Mouse (Mus musculus): ENCODE data around the gene Nav2. TPM values are rescaled to one million over a fixed set of nuclear protein-coding genes. Genes with fewer than 3 reads are reported as not detected.

Gene Nav2
- total and polyA plus RNA-seq, 3 experiments: 1.0 TPM; not detected in 2

DNA sequence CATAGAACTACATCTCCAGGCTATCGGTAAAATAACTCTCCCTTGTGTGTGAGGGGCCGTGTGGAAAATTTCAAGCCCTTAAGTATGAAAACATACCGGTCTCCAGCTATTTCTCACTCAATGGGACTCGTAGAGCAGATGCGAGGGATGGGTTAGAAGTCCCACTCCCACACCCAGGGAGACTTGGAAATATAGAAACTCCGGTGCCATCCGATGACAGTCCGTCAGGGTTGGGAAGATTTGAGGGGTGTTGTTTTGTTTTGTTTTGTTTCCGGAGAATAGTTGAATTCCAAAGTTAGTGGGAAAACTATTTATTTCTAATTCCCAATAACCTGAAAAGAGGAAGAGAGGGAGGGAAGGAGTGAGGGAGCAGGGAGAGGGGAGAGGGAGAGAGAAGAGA is 728.8 kb downstream of the Nav2 start:
- DNase-seq (ENCODE audit: low spot score): no peak
- no peak for TF ChIP-seq CTCF (IDR thresholded peaks at IDR 0.05; ENCODE audit: low read depth, low read length)
- TF ChIP-seq TAL1 (conservative IDR thresholded peaks at IDR 0.05; ENCODE audit: low read depth, low read length): no peak
- no peak for TF ChIP-seq GATA2 (IDR thresholded peaks at IDR 0.05; ENCODE audit: borderline replicate concordance, low read depth, low read length)
- no peak for TF ChIP-seq POLR2AphosphoS5 (IDR thresholded peaks at IDR 0.05; ENCODE audit: insufficient replicate concordance, low read depth, low read length)
- no peak for TF ChIP-seq GATA1 (IDR thresholded peaks at IDR 0.05; ENCODE audit: borderline replicate concordance, low read length)
- Histone ChIP-seq H3K9me3 (replicated peaks) (peaks cover 60% of the 10 kb centered on the region), H3K27me3 (ENCODE audit: insufficient read depth, low read length) (no peaks in the 10 kb centered on the region), H3K36me3 (replicated peaks) (no peaks in the 10 kb centered on the region), H3K4me1 (ENCODE audit: insufficient read depth, low read depth, low read length) (no peaks in the 10 kb centered on the region), H3K4me3 (ENCODE audit: low read depth, low read length) (no peak overlapping the region)
- ATAC-seq (ENCODE audit: extremely low read depth, insufficient number of reproducible peaks, low FRiP score, poor library complexity, severe bottlenecking): no peak

DNA sequence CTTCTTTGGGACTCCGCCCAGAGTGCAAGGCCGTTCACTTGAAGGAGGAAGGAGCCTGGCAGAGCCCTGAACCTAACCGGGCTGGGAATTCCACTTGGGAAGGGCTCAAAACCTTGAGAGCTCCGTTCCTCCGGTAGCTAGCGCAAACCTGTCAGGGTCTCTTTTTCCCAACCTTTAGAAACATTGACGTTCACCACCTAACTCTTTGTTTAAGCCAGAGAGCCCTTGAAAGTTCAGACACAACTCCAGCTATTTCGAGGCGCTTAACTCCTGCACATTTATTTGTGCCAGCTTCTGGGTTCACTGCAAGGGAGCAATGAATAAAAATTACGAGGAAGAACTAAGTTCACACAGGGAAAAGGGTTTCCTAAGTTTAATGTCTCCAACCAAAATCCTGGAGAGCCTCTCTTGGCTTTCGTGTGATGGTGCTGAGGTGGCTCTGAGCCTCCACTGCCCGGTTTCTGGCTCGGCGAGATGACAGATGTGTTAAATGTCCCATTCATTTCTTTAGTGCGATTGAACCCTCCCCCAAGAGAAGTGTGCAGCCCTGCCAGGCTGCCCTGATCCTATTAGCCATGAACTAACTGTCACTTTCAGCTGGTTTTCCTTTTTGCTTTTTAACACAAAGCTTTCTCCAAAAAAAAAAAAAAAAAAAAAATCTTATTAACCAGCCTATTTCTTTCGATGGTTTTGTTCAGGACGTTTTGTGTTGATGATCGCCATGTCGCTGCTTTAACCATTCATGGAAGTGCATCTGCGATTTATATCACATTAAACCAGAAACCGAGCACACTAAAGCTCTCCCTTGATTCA is 729.5 kb downstream of the Nav2 start:
- Histone ChIP-seq H3K9me3 (replicated peaks) (peaks cover 55% of the 10 kb centered on the region), H3K36me3 (replicated peaks) (no peaks in the 10 kb centered on the region), H3K4me1 (ENCODE audit: insufficient read depth, low read depth, low read length) (no peaks in the 10 kb centered on the region), H3K4me3 (ENCODE audit: low read depth, low read length) (no peak overlapping the region), H3K27me3 (ENCODE audit: insufficient read depth, low read length) (no peaks in the 10 kb centered on the region)
- ATAC-seq (ENCODE audit: extremely low read depth, insufficient number of reproducible peaks, low FRiP score, poor library complexity, severe bottlenecking) (no peak), DNase-seq (ENCODE audit: low spot score) (no peak)
- TF ChIP-seq CTCF (IDR thresholded peaks at IDR 0.05; ENCODE audit: low read depth, low read length) (no peak), TAL1 (conservative IDR thresholded peaks at IDR 0.05; ENCODE audit: low read depth, low read length) (no peak), GATA2 (IDR thresholded peaks at IDR 0.05; ENCODE audit: borderline replicate concordance, low read depth, low read length) (no peak), GATA1 (IDR thresholded peaks at IDR 0.05; ENCODE audit: borderline replicate concordance, low read length) (no peak), POLR2AphosphoS5 (IDR thresholded peaks at IDR 0.05; ENCODE audit: insufficient replicate concordance, low read depth, low read length) (no peak)

DNA sequence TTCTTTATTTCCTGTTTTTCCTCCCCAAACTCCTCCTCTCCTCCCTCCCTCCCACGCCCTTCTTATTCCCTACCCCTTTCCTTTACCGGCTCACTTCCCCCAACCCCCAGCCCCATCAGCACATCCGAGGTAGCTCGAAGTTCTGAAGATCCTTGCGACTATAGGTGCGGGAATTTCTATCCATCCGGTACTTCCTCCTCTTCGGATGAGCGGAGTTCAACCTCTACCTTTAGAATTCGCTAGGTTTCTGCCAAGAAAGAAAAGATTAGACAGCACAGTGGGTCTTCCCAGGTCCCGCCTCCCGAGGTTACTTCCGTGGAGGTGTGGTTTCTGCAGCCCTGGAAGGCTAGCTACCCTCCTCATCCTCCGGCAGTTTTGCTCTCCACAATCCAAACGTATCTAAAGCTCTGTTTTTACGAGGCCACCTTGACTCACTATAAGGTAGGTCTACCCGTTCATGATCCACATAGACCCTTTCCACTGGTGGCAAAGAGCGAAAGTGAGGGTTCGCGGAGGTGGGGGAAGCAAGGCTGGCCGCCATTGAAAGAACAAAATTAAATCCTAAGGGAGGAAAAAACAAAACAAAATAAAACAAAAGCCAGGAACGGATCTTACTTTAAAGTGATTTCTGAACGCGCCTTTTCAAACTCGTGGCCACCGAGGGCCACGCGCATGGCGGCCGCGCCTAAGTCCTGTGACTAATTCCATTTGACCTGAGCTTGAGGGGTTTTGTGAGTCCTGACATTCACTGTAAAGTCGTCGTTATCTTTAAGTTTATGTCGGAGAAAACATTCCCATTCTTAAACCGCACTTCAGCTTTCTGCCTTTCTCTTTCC is 730.6 kb downstream of the Nav2 start:
- no peaks in the 10 kb centered on the region for H3K4me1 ChIP-seq (ENCODE audit: insufficient read depth, low read depth, low read length)
- no peak overlapping the region for H3K4me3 ChIP-seq (ENCODE audit: low read depth, low read length)
- H3K9me3 ChIP-seq (replicated peaks): peaks cover 53% of the 10 kb centered on the region
- TF ChIP-seq CTCF (IDR thresholded peaks at IDR 0.05; ENCODE audit: low read depth, low read length) (no peak), GATA1 (IDR thresholded peaks at IDR 0.05; ENCODE audit: borderline replicate concordance, low read length) (no peak), TAL1 (conservative IDR thresholded peaks at IDR 0.05; ENCODE audit: low read depth, low read length) (no peak), POLR2AphosphoS5 (IDR thresholded peaks at IDR 0.05; ENCODE audit: insufficient replicate concordance, low read depth, low read length) (no peak), GATA2 (IDR thresholded peaks at IDR 0.05; ENCODE audit: borderline replicate concordance, low read depth, low read length) (no peak)
- ATAC-seq (ENCODE audit: extremely low read depth, insufficient number of reproducible peaks, low FRiP score, poor library complexity, severe bottlenecking): no peak
- DNase-seq (ENCODE audit: low spot score): no peak
- H3K36me3 ChIP-seq (replicated peaks): no peaks in the 10 kb centered on the region
- no peaks in the 10 kb centered on the region for H3K27me3 ChIP-seq (ENCODE audit: insufficient read depth, low read length)

DNA sequence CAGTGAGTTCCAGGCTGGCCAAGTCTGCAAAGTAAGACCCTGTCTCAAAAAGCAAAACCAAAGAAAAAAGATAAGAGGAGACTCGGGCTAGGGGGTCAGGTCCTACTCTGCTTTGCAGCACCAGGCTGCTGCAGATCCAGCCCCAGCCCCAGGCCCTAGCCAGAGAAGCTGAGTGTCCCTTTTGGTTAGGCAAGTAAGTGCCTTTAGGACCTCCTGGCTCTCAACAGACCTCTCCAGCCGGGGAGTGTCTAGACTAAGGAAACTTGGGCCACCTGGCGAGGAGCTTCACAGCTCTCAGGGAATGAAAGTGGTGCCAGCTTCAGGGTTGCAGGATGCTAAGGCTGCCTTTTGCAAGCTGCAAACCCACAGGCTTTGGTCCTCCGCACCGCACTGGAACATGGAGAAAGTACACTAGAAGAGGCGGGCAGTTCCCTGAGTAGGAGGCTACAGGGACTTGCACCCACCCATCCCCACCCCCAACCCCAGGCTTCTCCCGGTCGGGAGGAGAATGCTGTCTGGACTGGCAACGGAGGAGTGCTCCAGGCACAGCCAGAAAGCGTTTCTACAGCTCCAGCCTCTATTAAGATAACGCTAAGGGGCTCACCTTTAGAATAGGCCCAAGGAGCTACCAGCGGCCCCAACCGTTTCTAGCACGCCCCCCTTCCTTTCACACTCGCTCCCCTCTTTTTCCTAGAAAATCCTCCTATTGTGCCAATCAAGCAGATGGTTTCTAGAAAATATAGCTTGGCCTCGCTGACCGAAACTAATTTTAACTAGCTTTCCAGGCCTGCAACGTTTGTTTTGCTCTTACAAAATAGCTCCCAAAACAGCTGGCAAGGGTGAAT is 731.6 kb downstream of the Nav2 start:
- Histone ChIP-seq H3K36me3 (replicated peaks) (no peaks in the 10 kb centered on the region), H3K4me1 (ENCODE audit: insufficient read depth, low read depth, low read length) (no peaks in the 10 kb centered on the region), H3K9me3 (replicated peaks) (peaks cover 48% of the 10 kb centered on the region), H3K27me3 (ENCODE audit: insufficient read depth, low read length) (no peaks in the 10 kb centered on the region), H3K4me3 (ENCODE audit: low read depth, low read length) (no peak overlapping the region)
- no peak for DNase-seq (ENCODE audit: low spot score)
- ATAC-seq (ENCODE audit: extremely low read depth, insufficient number of reproducible peaks, low FRiP score, poor library complexity, severe bottlenecking): no peak
- no peak for TF ChIP-seq TAL1 (conservative IDR thresholded peaks at IDR 0.05; ENCODE audit: low read depth, low read length)

DNA sequence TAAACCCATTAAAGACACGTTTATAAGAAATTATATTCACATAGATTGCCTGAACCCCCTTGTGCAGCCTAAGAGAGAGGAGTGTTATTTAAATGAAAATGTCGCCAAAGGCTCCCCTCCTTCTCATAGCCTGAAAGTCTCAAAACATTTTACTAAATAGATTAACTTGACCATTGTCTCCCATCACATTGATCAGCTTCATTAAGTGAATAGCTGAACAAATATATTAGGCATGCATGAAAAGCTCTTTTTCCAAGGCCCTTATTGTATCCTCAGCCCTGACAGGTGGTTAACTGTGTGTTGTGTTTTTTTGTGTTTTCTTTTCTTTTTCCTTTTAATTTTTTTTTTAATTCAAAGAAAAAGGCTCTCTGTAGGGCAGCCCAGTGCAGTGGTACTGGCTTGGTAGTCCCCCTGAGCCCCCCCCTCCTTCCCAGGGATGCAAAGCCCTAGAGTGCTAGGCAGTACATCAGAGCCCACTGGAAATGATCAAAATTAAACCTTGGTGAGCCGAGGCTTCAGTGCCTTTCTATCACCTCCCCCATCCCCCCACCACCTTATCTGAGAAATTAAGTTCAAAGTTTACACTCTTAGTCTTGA is 732.3 kb downstream of the Nav2 start:
- Histone ChIP-seq H3K4me1 (ENCODE audit: insufficient read depth, low read depth, low read length) (no peaks in the 10 kb centered on the region), H3K27me3 (ENCODE audit: insufficient read depth, low read length) (no peaks in the 10 kb centered on the region), H3K36me3 (replicated peaks) (no peaks in the 10 kb centered on the region)

More for the DNA sequence above, 732.3 kb downstream of the Nav2 start:
- Histone ChIP-seq H3K4me3 (ENCODE audit: low read depth, low read length) (no peak overlapping the region), H3K9me3 (replicated peaks) (peaks cover 45% of the 10 kb centered on the region)
- no peak for DNase-seq (ENCODE audit: low spot score)
- TF ChIP-seq POLR2AphosphoS5 (IDR thresholded peaks at IDR 0.05; ENCODE audit: insufficient replicate concordance, low read depth, low read length) (no peak), GATA2 (IDR thresholded peaks at IDR 0.05; ENCODE audit: borderline replicate concordance, low read depth, low read length) (no peak), TAL1 (conservative IDR thresholded peaks at IDR 0.05; ENCODE audit: low read depth, low read length) (no peak), GATA1 (IDR thresholded peaks at IDR 0.05; ENCODE audit: borderline replicate concordance, low read length) (no peak), CTCF (IDR thresholded peaks at IDR 0.05; ENCODE audit: low read depth, low read length) (no peak)
- no peak for ATAC-seq (ENCODE audit: extremely low read depth, insufficient number of reproducible peaks, low FRiP score, poor library complexity, severe bottlenecking)

Other genes starting within 250 kb of the Nav2 start
- gene Zdhhc13, start 119.7 kb upstream of the Nav2 start, total RNA-seq (2014; fragmentation: Nextera tagmentation): 35.2 and 37.5 TPM in 2 replicates
- gene Zdhhc13, start 119.7 kb upstream of the Nav2 start, total RNA-seq (2017): 28.5 and 31.0 TPM in 2 replicates
- gene Zdhhc13, start 119.7 kb upstream of the Nav2 start, polyA plus RNA-seq (2012): 4.1 and 6.5 TPM in 2 replicates
- not detected in 2 replicates for gene Csrp3, start 60.7 kb upstream of the Nav2 start, total RNA-seq (2014; fragmentation: Nextera tagmentation)
- 0.23 TPM in 1 of 2 replicates, not detected in the other for gene Csrp3, start 60.7 kb upstream of the Nav2 start, total RNA-seq (2017)
- gene Csrp3, start 60.7 kb upstream of the Nav2 start, polyA plus RNA-seq (2012): not detected in 2 replicates
- gene E2f8, start 27.1 kb upstream of the Nav2 start, total RNA-seq (2014; fragmentation: Nextera tagmentation): 111 and 133 TPM in 2 replicates
- gene E2f8, start 27.1 kb upstream of the Nav2 start, total RNA-seq (2017): 21.8 and 25.0 TPM in 2 replicates
- gene E2f8, start 27.1 kb upstream of the Nav2 start, polyA plus RNA-seq (2012): 29.1 and 35.0 TPM in 2 replicates